In the genomic region with DNA sequence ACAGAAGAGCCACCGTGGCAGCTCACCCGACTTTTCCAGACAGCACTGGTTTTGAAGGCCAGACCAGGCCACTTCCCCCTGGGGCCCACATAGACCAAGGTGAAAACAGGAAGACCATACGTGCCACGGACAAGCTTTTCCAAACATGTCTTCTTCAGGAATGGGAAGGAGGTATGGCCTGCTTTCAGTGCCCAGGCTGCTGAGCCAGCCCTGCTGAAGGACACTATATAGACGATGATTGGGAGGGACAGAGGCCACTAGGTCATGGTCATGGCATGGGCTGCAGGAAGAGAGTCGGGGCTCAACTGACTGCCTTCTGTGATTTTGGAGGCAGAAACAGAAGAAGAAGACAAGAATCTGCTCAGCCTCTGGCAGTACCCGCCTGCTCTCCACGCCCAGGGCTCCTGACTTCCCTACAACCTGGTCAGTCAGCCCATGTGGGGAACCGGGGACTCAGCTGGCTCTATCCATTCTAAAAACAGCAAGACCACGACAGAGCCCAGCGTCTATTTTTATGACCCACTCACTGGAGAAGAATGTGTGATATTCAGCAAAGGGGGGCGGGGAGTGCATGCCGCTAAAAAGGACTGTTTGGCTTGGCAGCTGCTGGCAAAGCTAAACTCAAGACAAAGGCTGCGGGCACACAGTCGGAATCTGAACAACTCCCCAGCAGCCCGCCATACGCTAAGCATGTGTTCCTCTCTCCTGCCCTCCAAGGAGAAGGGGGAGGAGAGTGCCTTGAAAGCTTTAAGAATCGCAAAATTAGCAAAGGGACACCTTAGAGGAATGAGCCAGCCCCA, we compare ENCODE assay signal across 9 mouse cellular contexts. TPM values are rescaled to one million over a fixed set of nuclear protein-coding genes. Genes with fewer than 3 reads are reported as not detected.
DNase-seq lines count a peak whose midpoint lies in the region; ATAC-seq and TF ChIP-seq lines count a peak whose summit lies in the region.
"Had no signal": no experiment of that assay in that cellular context is flagged by ENCODE, and none has a peak within 500 bp of the region (broad histone marks: within the 10 kb centered on the region; RNA-seq: fewer than 3 reads in every experiment).

No protein-coding gene starts in this region.

- peak; percentile 67 for ATAC-seq in intestine, embryonic 15.5 days
- ATAC-seq in limb, embryonic 11.5 days (ENCODE audit: insufficient number of reproducible peaks, low FRiP score, low TSS enrichment, low read depth), result no peak
- no peak for ATAC-seq in megakaryocyte progenitor cell, adult 5-6 weeks (replicated peaks; ENCODE audit: poor library complexity)
- ATAC-seq in erythroid progenitor cell, adult 5-6 weeks (replicated peaks; ENCODE audit: low FRiP score, poor library complexity, severe bottlenecking), result no peak

- no peak for TF ChIP-seq POLR2A in testis, adult 2 months (IDR thresholded peaks at IDR 0.05; ENCODE audit: control insufficient read depth, low read depth, low read length)
- no peak for TF ChIP-seq POLR2A in olfactory bulb, adult 2 months (IDR thresholded peaks at IDR 0.05; ENCODE audit: insufficient read depth, low read depth, low read length)

- no peaks in the 10 kb centered on the region for H3K27me3 ChIP-seq in testis, adult 2 months (ENCODE audit: control insufficient read depth, insufficient read depth, low read length)
- H3K27me3 ChIP-seq in intestine, embryonic 15.5 days (replicated peaks), result no peaks in the 10 kb centered on the region
- H3K27me3 ChIP-seq in limb, embryonic 11.5 days (ENCODE audit: control insufficient read depth, insufficient read depth, low read length), result no peaks in the 10 kb centered on the region

- 0 out of 2 replicates have a peak overlapping the region, but pooled peaks have one; percentile 16 for H3K27ac ChIP-seq in testis, adult 2 months (ENCODE audit: control insufficient read depth, insufficient read depth, low read depth, low read length)
- peak overlapping the region; percentile 66 for H3K27ac ChIP-seq in intestine, embryonic 15.5 days
- H3K27ac ChIP-seq in limb, embryonic 11.5 days (replicated peaks; ENCODE audit: low read depth, low read length), result peak overlapping the region; percentile 57; the same call in 1 of the 2 replicates
- H3K27ac ChIP-seq in olfactory bulb, adult 2 months (ENCODE audit: insufficient read depth, low read depth, low read length), result peak overlapping the region; percentile 36
- H3K27ac ChIP-seq: liver, embryonic 14.5 days had no signal

- H3K9me3 ChIP-seq in intestine, embryonic 15.5 days, result no peaks in the 10 kb centered on the region
- H3K9me3 ChIP-seq in limb, embryonic 11.5 days (ENCODE audit: control insufficient read depth, low read length), result 0 out of 2 replicates have a peak, but pooled peaks cover 2% of the 10 kb centered on the region

- H3K9ac ChIP-seq in intestine, embryonic 15.5 days, result no peak overlapping the region
- H3K9ac ChIP-seq in limb, embryonic 11.5 days (ENCODE audit: low read length), result 0 out of 2 replicates have a peak overlapping the region, but pooled peaks have one; percentile 3
- H3K9ac ChIP-seq: liver, embryonic 14.5 days had no signal

- peaks cover 26% of the 10 kb centered on the region for H3K4me1 ChIP-seq in testis, adult 2 months (ENCODE audit: control insufficient read depth, insufficient read depth, low read length)
- H3K4me1 ChIP-seq in intestine, embryonic 15.5 days (replicated peaks), result peaks cover 26% of the 10 kb centered on the region
- H3K4me1 ChIP-seq in limb, embryonic 11.5 days (ENCODE audit: control insufficient read depth, insufficient read depth, low read length), result peaks cover 6% of the 10 kb centered on the region
- H3K4me1 ChIP-seq in olfactory bulb, adult 2 months (ENCODE audit: control insufficient read depth, insufficient read depth, low read length), result peaks cover 37% of the 10 kb centered on the region

- H3K4me2 ChIP-seq in intestine, embryonic 15.5 days (replicated peaks), result 0 out of 2 replicates have a peak overlapping the region, but pooled peaks have one; percentile 6
- H3K4me2 ChIP-seq in limb, embryonic 11.5 days (ENCODE audit: low read depth, severe bottlenecking), result no peak overlapping the region

- TF ChIP-seq CTCF in testis, adult 2 months (IDR thresholded peaks at IDR 0.05; ENCODE audit: control insufficient read depth, insufficient read depth, insufficient replicate concordance, low read depth, low read length), result no peak
- no peak for TF ChIP-seq CTCF in olfactory bulb, adult 2 months (IDR thresholded peaks at IDR 0.05; ENCODE audit: insufficient read depth, low read depth, low read length)

- no peaks in the 10 kb centered on the region for H3K36me3 ChIP-seq in testis, adult 2 months (ENCODE audit: control insufficient read depth, insufficient read depth, low read length)
- peaks cover 12% of the 10 kb centered on the region for H3K36me3 ChIP-seq in intestine, embryonic 15.5 days
- H3K36me3 ChIP-seq in limb, embryonic 11.5 days (ENCODE audit: control insufficient read depth, insufficient read depth, low read length), result no peaks in the 10 kb centered on the region

- no peak overlapping the region for H3K4me3 ChIP-seq in testis, adult 2 months (ENCODE audit: control insufficient read depth, low read depth, low read length)
- no peak overlapping the region for H3K4me3 ChIP-seq in intestine, embryonic 15.5 days (replicated peaks)
- H3K4me3 ChIP-seq in limb, embryonic 11.5 days (ENCODE audit: low read depth, low read length), result no peak overlapping the region
- H3K4me3 ChIP-seq in olfactory bulb, adult 2 months (ENCODE audit: insufficient read depth, low read depth, low read length), result no peak overlapping the region

- WGBS in intestine, embryonic 15.5 days, result 39% methylated on average over 18 of the region's 18 CpGs
- WGBS in limb, embryonic 11.5 days, result 63% methylated on average over 18 of the region's 18 CpGs
- 24% methylated on average over 18 of the region's 18 CpGs for WGBS in olfactory bulb, adult 2 months

- DNase-seq in testis, postnatal 14 days (ENCODE audit: low spot score), result no peak
- peak; percentile 37 for DNase-seq in forelimb bud, embryonic 11.5 days (ENCODE audit: low read depth, low spot score)
- DNase-seq in limb, embryonic 11.5 days (ENCODE audit: low spot score), result peak; percentile 35

RNA-seq across cellular contexts. Expression of gene 2310022B05Rik, which starts 19.4 kb away (rescaled TPM):
- 15.9 and 17.3 TPM in 2 replicates for polyA plus RNA-seq in testis, adult 2 months (2012; rRNA removed)
- polyA plus RNA-seq in intestine, embryonic 15.5 days (2015; fragmentation: Nextera tagmentation; extraction: Ambion mirVana), result 24.4 TPM in 2 replicates
- 28.2 and 30.4 TPM in 2 replicates for polyA plus RNA-seq in limb, embryonic 11.5 days (2014; fragmentation: Nextera tagmentation; extraction: Ambion mirVana)
- not detected in 2 replicates for polyA plus RNA-seq in olfactory bulb, adult 2 months (2012; ENCODE audit: insufficient read depth, insufficient read length, low replicate concordance, missing spikeins)
- total RNA-seq in megakaryocyte progenitor cell, adult 5-6 weeks (2015), result 6.3 and 7.0 TPM in 2 replicates
- 3.0 and 3.1 TPM in 2 replicates for total RNA-seq in megakaryocyte progenitor cell, adult 5-6 weeks (2017)
- total RNA-seq in erythroid progenitor cell, adult 5-6 weeks (2015; ENCODE audit: low replicate concordance), result 38.6 and 42.8 TPM in 2 replicates
- total RNA-seq in erythroid progenitor cell, adult 5-6 weeks (2017; ENCODE audit: low replicate concordance), result 12.5 and 17.8 TPM in 2 replicates

Comparison
In these comparisons a context has a peak if more than half of its experiments do, and no peak if none do; other contexts are left out.
1. H3K27ac ChIP-seq: peak in every context shown above with its lines; median percentile 66 in intestine, embryonic 15.5 days; 57 in limb, embryonic 11.5 days; 36 in olfactory bulb, adult 2 months; 16 in testis, adult 2 months.